Mouse (Mus musculus) spleen, adult 12 weeks (tissue): Measurements from ENCODE around the gene Fermt1.

Experiments
- DNase-seq: peaks from one replicate; pipeline ENCODE4 v3.0.0; 2022; ENCODE audit warnings: low spot score

Fermt1 gene

DNA sequence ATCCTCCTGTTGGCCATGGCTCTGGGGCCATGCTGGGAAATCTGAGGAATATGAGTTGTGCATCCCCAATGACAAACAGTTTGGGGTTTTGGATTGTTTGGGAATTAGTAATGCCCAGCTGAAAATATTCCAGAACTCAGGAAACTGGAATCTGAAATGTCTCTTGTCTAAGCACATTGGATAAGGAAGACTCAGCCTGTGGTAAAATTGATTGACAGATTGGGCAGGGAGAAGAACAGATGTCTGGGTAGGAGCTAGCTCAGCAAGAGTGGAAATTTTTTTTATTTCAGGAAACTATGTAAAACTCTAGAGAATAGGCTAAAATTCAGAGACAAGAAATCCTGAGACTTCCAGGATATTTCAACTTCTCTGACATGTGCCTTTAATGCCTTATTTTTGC is 85.3 kb downstream of the Fermt1 start:
- DNase-seq = no peak

GRCm38 (mm10) chr2:132856333-132856732 is 89.4 kb downstream of the Fermt1 start:
- DNase-seq = no peak
